Mouse (Mus musculus) testis, postnatal 10 days (tissue): ENCODE measurements at regions not wholly inside any gene's neighbourhood (a gene's known extent, or its start where the extent isn't known, plus 50 kb on each side); places are given as distances from the start of the nearest gene placed in this dataset.

ENCODE experiments used
- DNase-seq: peaks from one replicate; pipeline ENCODE4 v3.0.0; 2021; ENCODE audit warnings: low spot score

- no peak for DNase-seq
These were observed 136.4 kb upstream of the Myt1l start for GRCm38 (mm10) chr12:29391756-29392155.

- DNase-seq: no peak
These were observed 133.9 kb upstream of the Myt1l start for GRCm38 (mm10) chr12:29394271-29394670.

GRCm38 (mm10) chr12:29394881-29395280 lies 133.3 kb upstream of the Myt1l start:
- DNase-seq: no peak

GRCm38 (mm10) chr12:29395401-29395982 lies 132.7 kb upstream of the Myt1l start:
- DNase-seq: no peak

GRCm38 (mm10) chr12:29404434-29404833 lies 123.8 kb upstream of the Myt1l start:
- no peak for DNase-seq

GRCm38 (mm10) chr12:29409336-29410055 lies 118.7 kb upstream of the Myt1l start:
- no peak for DNase-seq

GRCm38 (mm10) chr12:29433936-29434335 lies 94.2 kb upstream of the Myt1l start:
- no peak for DNase-seq

GRCm38 (mm10) chr12:29439343-29440019 lies 88.7 kb upstream of the Myt1l start:
- no peak for DNase-seq

- DNase-seq: peak; percentile 85
These were observed 63.0 kb upstream of the Myt1l start for GRCm38 (mm10) chr12:29465201-29465600.
